Mouse (Mus musculus) testis, adult 2 months (tissue): ENCODE data around the gene Cpm.

Source experiments
- CTCF ChIP-seq: fragments of 200-500 bp; IDR thresholded peaks from 2 replicates; pipeline ENCODE4 v1.5.1; 2012; ENCODE audit warnings: low read depth, mild to moderate bottlenecking, inconsistent platforms, low read length, moderate library complexity; ENCODE audit not compliant: control insufficient read depth, insufficient read depth, insufficient replicate concordance
- POLR2A ChIP-seq: fragments of 200-500 bp; IDR thresholded peaks from 2 replicates; pipeline ENCODE4 v1.6.1; 2012; ENCODE audit warnings: low read depth, mild to moderate bottlenecking, inconsistent platforms, low read length, moderate library complexity; ENCODE audit not compliant: control insufficient read depth

DNA sequence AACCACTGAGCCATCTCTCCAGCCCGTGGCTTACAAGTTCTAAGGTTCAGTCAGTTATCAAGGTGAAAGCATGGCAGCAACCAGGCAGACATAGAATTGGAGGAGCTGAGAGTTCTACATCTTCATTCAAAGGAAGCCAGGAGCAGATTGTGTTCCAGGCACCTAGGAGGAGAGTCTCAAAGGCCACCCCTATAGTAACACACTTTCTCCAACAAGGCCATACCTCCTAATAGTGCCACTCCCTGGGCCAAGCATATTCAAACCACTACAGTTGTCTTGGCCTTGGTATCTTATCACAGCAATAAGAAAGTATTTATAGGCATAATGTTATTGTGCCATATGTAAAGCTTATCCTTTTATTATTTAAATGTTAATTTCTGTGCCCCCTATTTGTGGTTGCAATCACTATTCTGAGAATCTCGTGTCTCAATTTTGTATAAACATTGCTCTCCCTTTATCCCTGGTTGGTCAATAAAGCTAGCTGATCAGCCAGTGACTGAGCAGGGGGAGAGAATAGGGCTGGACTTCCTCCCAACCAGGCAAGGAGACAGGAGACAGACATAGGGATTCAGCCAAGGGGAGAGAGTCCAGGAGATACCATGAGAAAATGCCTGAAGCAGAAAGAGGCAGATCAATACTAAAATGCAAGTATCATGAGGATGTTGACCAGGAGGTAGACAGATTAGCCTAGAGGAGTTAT is 43.5 kb upstream of the Cpm start:
- TF ChIP-seq CTCF (no peak), POLR2A (no peak)
